Mouse (Mus musculus) stomach, embryonic 14.5 days (tissue): ENCODE measurements at regions not wholly inside any gene's neighbourhood (a gene's known extent, or its start where the extent isn't known, plus 50 kb on each side); places are given as distances from the start of the nearest gene placed in this dataset.
A peak's percentile ranks its signal among the peaks of the same experiment; 100 is the strongest.

ENCODE experiments used
- ATAC-seq: fragments of 200-750 bp; cut with Nextera tagmentation; 2 replicates; pipeline ENCODE4 v1.8.0; 2017; ENCODE audit warnings: low read depth, moderate TSS enrichment; ENCODE audit not compliant: insufficient number of reproducible peaks, insufficient read depth, low FRiP score
- H3K27ac ChIP-seq: fragments of 300-500 bp; sonication (generic); 2 replicates; pipeline ENCODE4 v1.5.1; 2014; ENCODE audit warnings: mild to moderate bottlenecking, low read length, moderate library complexity, mixed read lengths
- H3K27me3 ChIP-seq: fragments of 300-500 bp; sonication (generic); 2 replicates; pipeline ENCODE4 v1.6.1; 2014; ENCODE audit warnings: low read length, control low read depth, mixed read lengths; ENCODE audit not compliant: control insufficient read depth, insufficient read depth
- H3K36me3 ChIP-seq: fragments of 300-500 bp; sonication (generic); 2 replicates; pipeline ENCODE4 v1.6.1; 2014; ENCODE audit warnings: mild to moderate bottlenecking, control low read depth, low read length, moderate library complexity, mixed read lengths; ENCODE audit not compliant: control insufficient read depth, insufficient read depth
- H3K4me1 ChIP-seq: fragments of 300-500 bp; sonication (generic); 2 replicates; pipeline ENCODE4 v1.6.1; 2014; ENCODE audit warnings: low read length, control low read depth, mixed read lengths; ENCODE audit not compliant: control insufficient read depth, insufficient read depth
- H3K4me2 ChIP-seq: fragments of 300-500 bp; sonication (generic); replicated peaks from 2 replicates; pipeline ENCODE4 v1.6.1; 2014; ENCODE audit warnings: low read depth, low read length, control low read depth
- H3K4me3 ChIP-seq: fragments of 300-500 bp; sonication (generic); 2 replicates; pipeline ENCODE4 v1.5.1; 2014; ENCODE audit warnings: low read depth, low read length, control low read depth
- H3K9ac ChIP-seq: fragments of 300-500 bp; sonication (generic); replicated peaks from 2 replicates; pipeline ENCODE4 v1.6.1; 2014; ENCODE audit warnings: low read depth, mild to moderate bottlenecking, control low read depth, low read length, moderate library complexity, mixed read lengths
- H3K9me3 ChIP-seq: fragments of 300-500 bp; sonication (generic); 2 replicates; pipeline ENCODE4 v1.6.1; 2016; ENCODE audit warnings: low read depth, low read length, control low read depth; ENCODE audit not compliant: control insufficient read depth
- WGBS: fragments of 180-500 bp; shearing (Covaris S2); extraction: QIAGEN DNeasy Blood & Tissue Kit; methylation state at CpG from one replicate; pipeline ENCODE4 v1.1.7; 2014; 5-methylcytosine and 5-hydroxymethylcytosine counted together

GRCm38 (mm10) chr1:115331901-115332300, 352.7 kb upstream of the Cntnap5a start:
- H3K27me3 ChIP-seq, result no peaks in the 10 kb centered on the region
- H3K4me2 ChIP-seq, result no peak overlapping the region
- H3K9me3 ChIP-seq, result no peaks in the 10 kb centered on the region
- H3K9ac ChIP-seq, result no peak overlapping the region
- ATAC-seq, result no peak
- H3K36me3 ChIP-seq, result no peaks in the 10 kb centered on the region
- no peaks in the 10 kb centered on the region for H3K4me1 ChIP-seq
- no peak overlapping the region for H3K27ac ChIP-seq
- no peak overlapping the region for H3K4me3 ChIP-seq

- no peaks in the 10 kb centered on the region for H3K36me3 ChIP-seq
- WGBS, result 83% methylated on average over 1 of the region's 1 CpGs
- H3K4me1 ChIP-seq, result no peaks in the 10 kb centered on the region
- no peaks in the 10 kb centered on the region for H3K9me3 ChIP-seq
- no peak overlapping the region for H3K9ac ChIP-seq
- 0 out of 2 replicates have a peak, but pooled peaks have one; percentile 74 for ATAC-seq
- no peak overlapping the region for H3K4me2 ChIP-seq
- H3K27ac ChIP-seq, result no peak overlapping the region
- no peak overlapping the region for H3K4me3 ChIP-seq
- no peaks in the 10 kb centered on the region for H3K27me3 ChIP-seq
Observed at GRCm38 (mm10) chr1:115336317-115336716, 348.2 kb upstream of the Cntnap5a start.
